Mouse (Mus musculus) layer of hippocampus, adult 9-10 months (tissue): ENCODE measurements at regions not wholly inside any gene's neighbourhood (a gene's known extent, or its start where the extent isn't known, plus 50 kb on each side); places are given as distances from the start of the nearest gene placed in this dataset.
A peak's percentile ranks its signal among the peaks of the same experiment; 100 is the strongest.

Source experiments
- DNase-seq: peaks from one replicate; pipeline ENCODE4 v3.0.0; 2022; ENCODE audit warnings: low spot score

DNA sequence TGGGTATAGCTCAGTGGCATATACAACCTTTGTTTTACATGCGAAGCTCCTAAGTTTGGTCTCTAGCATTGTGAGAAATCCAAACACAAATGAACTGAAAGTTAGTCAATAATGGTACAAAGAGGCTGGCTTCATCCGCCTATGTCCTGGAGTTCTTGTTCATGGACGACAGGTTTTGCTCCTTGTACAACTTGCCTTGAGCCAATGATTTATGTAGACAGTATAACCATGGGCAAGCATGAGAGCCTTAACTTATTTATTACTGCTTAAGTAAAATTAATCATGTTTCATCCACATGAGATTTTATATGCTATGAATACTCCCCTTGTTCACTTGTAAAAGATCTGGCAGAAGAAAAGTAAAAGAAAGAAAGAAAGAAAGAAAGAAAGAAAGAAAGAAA lies 205.7 kb upstream of the Tet2 start:
- DNase-seq, result no peak

DNA sequence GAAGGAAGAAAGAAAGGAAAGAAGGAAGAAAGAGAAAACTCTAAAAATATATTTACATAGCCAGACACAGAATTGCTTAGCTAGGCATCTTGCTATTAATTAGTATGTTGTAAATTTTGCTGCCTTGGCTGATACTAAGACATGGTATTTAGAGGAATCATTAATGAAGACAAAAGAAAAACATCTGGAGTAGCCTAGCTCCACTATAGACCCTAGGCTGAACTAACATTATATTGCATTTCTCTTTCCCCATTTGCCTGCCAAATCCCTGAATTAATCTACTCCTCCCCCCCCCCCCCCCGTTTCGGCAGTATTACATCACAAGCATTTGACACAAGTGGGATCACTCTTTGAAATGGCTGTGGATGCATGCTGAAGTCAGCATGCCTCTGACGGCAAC lies 206.1 kb upstream of the Tet2 start:
- no peak for DNase-seq

DNA sequence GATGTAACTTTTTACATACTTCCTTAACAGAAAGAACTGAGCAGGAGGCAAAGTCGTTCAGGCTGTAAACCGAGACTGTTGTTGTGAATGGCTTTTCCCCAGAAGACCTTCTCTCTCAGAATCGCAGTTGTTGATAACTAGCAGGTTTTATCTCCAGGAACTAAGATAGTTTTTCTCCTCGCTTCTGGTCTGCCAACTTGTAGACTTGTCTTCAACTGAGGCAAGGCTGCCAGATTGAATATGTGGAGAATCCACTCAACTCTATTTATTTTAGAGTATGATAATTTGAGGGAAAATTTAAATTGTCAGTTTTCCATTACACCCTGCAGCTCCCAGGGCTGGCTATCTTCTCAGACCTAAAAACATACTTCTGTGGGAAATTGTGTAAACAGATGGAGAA lies 206.6 kb upstream of the Tet2 start:
- no peak for DNase-seq

DNA sequence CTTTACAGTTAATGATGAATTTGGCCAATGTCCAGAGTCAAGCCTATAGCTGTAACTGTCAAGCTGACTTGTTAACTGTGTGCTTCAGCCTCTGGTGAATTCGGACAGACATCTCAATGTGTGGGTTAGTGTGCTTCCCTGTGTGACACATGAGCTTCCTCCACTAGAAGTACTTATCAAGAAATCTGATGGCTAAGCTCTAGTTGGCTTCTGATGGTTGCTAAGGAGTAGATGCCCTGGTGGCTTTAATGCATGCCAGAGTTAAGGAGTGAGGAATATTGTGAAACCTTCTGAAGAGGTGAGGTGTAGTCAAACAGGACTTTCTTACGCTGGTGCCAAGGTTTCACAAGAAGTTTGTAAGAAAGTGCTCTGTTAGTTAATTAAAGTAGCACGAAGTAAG lies 208.1 kb upstream of the Tet2 start:
- DNase-seq, result no peak

DNA sequence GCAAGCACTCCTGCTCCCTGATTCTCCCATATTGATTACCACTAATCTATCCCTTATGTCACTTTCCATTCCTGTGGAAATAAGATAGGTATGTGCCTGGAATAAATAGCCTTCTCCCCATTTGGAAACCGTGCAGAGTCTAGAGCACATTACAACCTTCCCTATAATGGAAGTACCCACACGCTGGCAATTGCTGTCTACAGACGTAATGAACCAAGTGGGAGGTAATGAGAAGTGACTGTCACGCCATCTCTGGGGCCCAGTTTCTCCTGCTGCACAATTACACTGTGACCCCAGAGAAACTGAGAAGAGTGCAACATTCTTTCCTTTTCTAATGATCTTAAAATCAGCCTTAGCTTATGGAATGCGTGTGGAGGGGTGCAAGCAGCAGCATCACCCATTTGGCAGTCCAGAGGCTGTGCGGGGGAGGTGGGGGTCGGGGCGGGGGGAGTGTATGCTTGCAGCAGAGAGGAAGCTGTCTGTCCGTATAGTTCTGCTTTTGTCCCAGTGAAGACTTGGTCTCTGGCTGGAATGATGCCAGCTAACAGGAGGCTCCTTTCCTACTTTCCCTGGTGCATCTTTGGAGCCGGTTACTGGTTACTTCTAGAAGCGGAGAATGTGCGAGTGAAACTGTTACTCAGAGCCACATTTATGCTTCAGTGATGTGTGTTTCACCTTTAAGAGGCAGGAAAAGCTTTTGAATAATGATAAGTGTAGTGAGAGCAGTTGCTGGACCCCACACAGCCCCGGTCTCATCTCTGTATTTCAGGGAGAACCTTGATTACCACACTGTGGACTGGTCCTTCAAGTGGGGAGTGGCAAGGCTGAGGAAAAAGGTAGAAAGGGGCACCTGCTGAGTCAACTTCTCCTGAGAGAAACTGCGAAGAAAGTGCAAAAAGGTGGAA lies 209.3 kb upstream of the Tet2 start:
- DNase-seq, result no peak

DNA sequence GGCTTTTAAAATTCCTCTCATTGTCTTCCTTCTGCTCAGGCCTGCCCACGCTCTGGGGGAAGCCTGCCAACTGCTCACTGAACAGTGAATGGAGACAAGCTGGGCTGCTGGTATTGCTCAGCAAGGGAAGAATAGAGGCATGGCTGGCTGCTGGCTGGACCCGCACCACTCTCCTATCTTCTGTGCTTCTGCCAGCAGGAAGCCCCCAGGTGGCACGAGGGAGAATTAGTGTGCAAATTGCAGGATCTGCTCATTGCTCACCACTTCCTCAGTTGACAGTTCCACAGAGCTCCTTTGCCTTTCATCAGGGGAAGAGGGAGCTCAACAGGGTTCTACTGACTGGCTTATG lies 209.9 kb upstream of the Tet2 start:
- DNase-seq, result peak; percentile 75

DNA sequence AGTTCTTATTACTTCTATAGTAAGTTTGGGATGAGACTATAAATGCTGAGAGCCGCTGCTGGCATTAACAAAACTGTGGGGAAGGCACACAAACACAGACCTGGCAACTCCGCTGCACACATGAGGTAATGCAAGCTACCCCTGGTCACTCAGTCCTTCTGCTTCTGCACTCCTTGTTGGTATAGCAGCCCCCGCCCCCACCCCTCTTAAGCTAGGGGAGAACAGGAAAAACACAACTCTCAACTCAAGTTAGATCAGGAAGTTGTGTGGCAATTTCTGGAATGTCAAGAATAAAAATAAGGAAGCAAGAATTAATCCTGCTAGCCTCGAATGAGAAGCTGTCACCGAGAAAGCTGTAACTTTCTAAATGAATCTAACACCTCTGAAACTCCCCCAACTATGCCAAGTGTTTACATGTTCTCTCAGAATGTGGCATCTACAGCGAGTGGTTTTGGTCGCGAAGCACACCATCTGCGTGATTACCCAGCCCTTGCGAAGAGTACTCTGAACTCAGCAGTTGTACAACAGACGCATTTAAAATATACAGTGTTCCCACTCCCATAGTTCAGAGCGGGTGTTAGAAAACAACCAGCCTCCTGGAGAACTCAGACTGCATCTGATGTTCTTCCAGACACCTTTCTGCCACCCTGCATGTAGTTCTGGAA lies 212.9 kb upstream of the Tet2 start:
- DNase-seq, result no peak

DNA sequence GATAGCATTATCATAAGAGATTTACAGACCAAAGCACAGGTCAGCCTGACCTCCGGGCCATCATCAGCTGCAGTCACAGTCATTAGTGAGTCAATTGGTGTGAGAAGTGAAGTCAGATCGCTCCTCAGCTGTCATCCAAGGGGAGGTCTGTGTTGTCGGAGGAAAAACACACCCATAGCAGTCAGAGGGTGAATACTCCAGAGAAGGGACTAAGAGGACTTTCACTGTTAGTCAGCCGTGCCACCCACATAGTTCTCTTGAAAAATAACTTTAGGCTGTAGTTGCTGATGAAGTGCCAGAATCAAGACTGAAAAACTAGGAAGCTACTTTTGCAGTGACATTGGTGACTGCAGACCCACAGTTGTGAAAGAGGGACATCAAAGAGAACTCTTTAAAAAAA lies 213.5 kb upstream of the Tet2 start:
- no peak for DNase-seq

DNA sequence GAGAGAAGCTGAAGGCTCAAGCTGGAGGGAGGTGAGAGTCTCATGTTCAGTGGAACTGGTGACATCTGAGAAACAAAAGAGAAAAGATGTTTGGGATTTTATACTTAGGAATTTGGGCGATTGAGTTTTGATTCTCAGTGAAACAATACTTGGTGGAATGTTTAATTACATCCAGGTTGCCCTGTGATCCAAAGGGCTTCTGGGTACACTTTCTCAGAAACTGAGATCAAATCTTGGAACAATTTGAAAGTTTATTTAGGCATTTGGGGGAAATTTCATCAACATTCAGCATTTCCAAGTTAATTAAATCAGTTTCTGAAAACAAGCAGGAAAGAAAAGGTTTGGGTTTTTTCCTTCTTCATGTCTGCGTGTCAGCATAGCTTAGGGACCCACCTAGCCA lies 214.7 kb upstream of the Tet2 start:
- DNase-seq, result no peak

DNA sequence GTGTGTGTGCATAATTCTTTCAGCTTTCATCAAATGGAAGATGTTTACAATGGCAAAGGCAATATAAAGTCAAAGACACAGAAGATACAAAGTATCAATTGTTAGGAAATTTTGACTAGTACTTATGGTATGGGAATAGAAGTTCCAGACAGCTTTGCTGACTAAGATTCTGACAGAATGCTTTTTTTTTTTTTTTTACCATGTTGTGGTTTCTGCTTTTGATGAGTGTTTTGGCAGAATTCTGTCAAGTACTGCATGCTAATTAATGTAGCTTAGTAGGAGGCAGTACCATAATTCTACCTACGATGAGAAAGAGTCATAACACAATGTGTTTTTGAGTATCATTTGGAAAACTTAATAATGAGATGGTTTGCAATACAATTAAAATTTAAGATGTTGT lies 215.3 kb upstream of the Tet2 start:
- no peak for DNase-seq

DNA sequence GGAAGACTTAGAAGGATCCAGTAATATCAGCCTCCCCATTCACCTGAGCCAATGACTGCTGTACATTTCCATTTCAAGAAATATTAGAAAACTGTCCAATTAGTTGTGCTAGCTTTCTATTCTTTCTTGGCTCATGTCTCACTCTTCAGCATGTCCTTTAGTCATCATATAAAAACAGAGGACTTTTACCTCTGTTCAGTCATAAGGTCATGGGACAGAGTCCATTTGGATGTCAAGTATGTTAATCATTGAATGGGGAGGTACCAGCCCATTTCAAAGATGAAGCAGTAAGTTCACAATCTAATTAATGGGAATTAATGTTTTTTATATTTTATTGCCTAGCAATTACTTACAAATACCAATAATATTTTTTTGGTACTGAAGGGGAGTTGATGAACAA lies 218.8 kb upstream of the Tet2 start:
- DNase-seq, result no peak

DNA sequence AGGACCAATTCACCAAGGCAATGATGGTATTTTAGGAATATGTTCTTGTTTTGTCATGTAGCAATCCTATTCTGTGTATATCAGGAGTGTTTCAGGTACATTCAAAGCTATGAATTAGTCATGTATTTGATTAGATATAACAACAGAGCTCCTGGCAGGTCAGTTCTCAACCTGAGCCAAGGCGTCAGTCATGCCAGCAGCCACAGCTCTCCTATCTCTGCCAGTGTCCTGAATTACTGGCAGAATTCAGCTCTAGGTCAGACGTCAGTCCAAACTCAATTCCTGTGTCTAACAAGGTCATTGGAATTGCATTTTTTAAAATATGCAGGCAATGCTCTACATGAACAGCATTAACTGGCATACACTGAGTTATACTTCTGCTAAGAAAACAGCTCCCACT lies 228.6 kb upstream of the Tet2 start:
- DNase-seq, result no peak

DNA sequence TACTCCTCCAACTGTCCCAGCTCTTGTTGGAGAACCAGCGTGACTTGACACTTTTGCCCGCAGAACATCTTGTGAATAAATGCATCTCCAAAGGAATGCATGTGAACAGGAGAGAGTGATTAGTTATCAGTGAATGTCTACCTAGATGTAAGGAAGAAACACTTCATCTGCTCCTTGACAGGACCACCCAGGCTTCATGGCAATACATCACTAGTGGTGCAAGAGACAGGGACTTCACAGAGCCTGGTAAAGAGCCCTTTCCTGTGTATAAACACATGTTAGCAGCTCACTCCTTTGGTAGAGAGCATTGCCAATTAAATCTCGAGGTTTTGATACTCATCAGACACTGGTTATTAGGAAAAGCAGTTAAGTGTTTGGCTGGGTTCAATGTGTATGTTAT lies 229.3 kb upstream of the Tet2 start:
- DNase-seq, result no peak

DNA sequence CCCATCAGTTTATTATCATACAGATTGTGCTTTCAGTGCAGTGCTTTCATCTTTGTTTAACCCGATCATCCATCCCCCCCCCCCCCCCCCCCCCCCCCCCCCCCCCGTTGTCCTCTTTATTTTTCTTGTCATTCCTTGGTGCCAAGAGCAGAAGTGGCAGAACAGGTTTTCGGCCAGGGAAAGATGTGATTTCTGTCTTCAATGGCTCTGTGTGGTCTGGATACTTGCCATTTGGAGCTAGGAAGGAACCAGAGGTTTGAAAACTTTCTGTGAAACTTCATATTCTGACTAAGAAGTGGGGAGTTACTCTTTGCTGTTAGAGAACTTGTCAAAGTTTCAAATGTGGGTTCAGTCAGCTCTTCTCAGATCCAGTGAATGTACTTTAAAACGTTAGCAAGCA lies 231.1 kb upstream of the Tet2 start:
- DNase-seq, result no peak

DNA sequence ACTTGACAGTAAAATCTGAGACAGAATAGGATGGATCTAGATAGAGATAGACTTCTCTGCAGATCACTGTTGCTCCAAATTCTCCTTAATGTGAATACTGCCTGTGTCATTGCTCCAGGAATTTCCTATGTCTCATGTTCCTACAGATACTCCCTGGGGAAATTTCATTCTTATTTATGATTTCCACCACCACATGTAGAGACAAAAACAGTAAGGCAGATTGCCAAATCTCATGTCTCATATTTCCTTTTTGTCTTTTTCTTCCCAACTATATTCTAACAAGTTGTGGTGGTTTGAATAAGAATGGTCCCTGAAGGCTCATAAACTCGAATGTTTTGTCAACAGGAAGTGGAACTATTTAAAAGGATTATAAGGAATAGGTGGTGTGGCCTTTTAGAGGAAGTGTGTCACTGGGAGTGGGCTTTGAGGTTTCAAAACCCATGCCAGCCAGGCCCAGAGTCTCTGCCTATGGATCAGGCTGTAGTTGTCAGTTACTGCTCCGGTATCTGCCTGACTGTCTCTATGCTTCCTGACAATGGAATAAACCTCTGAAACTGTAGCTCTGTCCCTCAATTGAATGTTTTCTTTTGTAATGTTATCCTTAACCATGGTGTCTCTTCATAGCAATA lies 234.3 kb upstream of the Tet2 start:
- no peak for DNase-seq

DNA sequence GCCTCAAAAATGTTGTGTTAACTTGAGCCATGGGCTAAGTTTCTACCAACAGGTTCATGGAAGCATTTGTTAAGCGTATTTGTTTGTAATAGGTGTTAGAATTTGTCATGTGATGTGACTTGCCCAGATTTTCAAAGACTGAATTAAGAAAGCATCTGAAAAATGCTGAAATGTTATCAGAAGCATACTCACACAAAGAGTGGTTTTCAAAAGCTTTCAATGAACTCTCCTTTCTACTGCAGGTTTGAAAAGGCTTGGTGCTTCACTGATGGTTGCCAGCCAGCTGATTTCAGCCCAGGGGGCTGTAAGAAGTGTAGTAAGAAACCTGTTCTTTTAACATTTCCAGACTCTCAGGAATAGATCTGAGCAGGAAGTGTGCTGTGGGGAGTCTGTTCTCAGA lies 238.1 kb upstream of the Tet2 start:
- no peak for DNase-seq

DNA sequence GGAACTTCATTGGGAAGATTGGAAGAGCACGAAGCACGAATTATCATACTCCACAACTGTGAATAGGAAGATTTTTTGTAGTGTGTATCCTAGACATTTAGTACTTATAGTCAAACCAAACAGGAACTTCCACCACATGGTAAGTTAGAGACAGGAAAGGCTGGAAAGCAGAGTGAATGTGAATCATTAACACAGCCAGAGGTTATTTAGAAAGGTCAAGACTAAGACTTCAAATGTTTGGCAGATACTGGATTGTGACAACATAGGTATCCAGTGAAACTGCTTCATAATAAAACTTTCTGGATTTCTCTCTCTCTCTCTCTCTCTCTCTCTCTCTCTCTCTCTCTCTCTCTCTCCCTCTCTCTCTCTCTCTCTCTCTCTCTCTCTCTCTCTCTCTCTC lies 246.4 kb upstream of the Tet2 start:
- DNase-seq, result no peak

DNA sequence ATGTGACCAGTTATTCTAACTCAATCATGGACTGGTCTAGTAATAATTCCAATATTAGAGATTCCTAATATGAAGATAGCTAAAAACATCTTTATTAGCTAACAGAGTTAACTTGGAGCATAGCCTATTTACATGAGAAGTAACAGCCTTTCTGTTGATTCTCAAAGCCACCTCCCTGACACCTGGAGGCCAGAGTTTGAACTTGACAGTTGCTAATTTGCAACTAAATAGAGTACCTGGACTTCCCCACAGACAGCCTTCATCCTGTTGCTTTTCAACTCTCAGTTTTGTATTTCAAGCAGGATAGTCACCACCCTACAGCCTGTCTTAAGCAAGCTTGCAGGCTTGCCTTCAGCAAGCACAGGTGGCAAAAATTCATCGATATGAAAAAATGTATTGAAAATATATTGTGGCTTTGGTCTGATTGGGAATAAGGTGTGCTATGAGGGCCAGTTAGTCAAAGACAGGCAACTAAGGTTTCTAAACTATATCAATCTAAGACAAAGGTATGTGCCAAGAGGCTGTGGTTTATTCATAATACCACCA lies 264.1 kb upstream of the Tet2 start:
- no peak for DNase-seq

DNA sequence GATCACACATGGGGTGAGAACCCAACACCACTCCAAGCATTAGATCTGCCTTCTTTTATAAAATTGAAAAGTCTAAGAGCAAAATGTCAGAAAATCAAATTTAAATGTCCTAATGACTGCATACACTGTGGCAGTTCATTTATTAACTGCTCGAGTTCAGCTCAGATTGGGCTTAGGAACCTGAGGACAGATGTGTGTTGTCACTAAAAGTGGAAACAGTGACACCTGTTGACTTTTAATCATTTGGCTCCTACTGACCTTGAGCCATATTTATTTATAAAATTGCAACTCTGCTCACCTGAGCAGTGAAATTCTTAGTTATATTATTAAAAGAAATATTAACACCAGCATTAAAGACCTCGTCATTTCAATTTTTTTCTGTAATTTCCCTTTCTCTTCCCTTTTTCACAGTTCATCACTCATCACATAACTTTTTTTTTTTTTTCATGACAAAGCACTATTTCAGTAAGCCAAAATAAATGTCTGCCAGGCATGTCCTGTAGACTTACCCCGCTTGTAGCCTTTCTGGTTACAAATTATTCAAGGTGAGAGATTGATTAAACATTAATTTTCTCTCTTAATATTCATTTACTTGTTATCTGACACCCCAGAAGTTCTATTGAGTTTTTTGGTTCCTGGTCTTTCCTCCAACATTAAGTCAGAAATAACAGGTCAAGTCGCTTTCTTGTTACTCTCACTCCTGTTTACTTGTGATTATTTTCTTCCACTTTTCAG lies 274.2 kb upstream of the Tet2 start:
- no peak for DNase-seq

DNA sequence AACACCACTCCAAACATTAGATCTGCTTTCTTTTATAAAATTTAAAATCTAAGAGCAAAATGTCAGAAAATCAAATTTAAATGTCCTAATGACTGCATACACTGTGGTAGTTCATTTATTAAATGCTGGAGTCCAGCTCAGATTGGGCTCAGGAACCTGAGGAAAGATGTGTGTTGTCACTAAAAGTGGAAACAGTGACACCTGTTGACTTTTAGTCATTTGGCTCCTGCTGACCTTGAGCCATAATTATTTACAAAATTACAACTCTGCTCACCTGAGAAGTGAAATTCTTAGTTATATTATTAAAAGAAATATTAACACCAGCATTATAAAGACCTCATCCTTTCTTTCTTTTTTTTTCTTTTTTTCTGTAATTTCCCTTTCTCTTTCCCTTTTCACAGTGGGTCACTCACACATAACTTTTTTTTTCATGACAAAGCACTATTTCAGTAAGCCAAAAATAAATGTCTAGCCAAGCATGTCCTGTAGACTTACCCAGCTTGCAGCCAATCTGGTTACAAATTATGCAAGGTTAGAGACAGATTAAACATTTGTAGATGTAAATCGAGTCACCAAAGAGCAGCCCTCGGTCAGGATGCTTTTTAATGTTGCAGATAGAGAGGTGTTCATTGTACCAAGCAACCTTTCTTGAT lies 288.9 kb upstream of the Tet2 start:
- no peak for DNase-seq

DNA sequence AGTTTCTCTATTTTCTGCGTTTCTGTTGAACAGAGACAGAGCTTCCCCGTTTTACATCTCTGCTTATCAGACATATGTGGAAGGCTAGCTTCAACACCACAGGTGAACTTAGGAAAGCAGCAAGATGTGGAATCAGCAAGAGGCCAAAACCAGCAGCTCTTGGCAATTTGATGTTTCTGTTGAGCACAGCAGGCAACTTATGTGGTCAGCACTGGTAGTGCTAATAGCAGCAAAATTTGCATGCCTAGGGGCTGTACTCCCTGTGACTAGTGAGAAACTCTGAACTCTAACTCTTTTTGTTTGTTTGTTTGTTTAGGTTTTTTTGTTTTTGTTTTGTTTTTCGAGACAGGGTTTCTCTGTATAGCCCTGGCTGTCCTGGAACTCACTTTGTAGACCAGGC lies 289.5 kb upstream of the Tet2 start:
- DNase-seq, result no peak

DNA sequence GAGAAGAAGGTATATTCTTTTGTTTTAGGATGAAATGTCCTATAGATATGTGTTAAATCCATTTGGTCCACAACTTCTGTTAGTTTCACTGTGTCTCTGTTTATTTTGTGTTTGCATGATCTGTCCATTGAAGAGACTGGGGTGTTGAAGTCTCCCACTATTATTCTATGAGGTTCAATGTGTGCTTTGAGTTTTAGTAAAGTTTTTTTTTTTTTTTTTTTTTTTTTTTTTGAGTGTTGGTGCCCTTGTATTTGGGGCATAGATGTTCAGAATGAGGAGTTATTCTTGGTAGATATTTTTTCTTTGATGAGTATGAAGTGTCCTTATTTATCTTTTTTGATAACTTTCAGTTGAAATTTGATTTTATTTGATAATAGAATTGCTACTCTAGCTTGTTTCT lies 301.4 kb upstream of the Tet2 start:
- no peak for DNase-seq
